Mouse (Mus musculus) heart, embryonic 16.5 days (tissue): ENCODE measurements around the gene Fam205c. TPM values are rescaled to one million over a fixed set of nuclear protein-coding genes. Genes with fewer than 3 reads are reported as not detected.

ENCODE experiments used
- ATAC-seq: fragments of 200-750 bp; cut with Nextera tagmentation; replicated peaks from 2 replicates; pipeline ENCODE4 v1.8.0; 2017; ENCODE audit warnings: moderate number of reproducible peaks; ENCODE audit not compliant: insufficient read depth, low FRiP score; ENCODE audit errors: extremely low read depth
- H3K27ac ChIP-seq: fragments of 300-500 bp; sonication (generic); 2 replicates; pipeline ENCODE4 v1.5.1; 2014; ENCODE audit warnings: mild to moderate bottlenecking, low read length, control low read depth, moderate library complexity
- H3K27me3 ChIP-seq: fragments of 300-500 bp; sonication (generic); 2 replicates; pipeline ENCODE4 v1.6.1; 2014; ENCODE audit warnings: low read length, mixed read lengths; ENCODE audit not compliant: control insufficient read depth, insufficient read depth
- H3K36me3 ChIP-seq: fragments of 300-500 bp; sonication (generic); 2 replicates; pipeline ENCODE4 v1.6.1; 2014; ENCODE audit not compliant: control insufficient read depth, insufficient read depth
- H3K4me1 ChIP-seq: fragments of 300-500 bp; sonication (generic); 2 replicates; pipeline ENCODE4 v1.6.1; 2014; ENCODE audit warnings: low read length, mixed read lengths; ENCODE audit not compliant: control insufficient read depth, insufficient read depth
- H3K4me2 ChIP-seq: fragments of 300-500 bp; sonication (generic); 2 replicates; pipeline ENCODE4 v1.6.1; 2014; ENCODE audit warnings: low read depth, mild to moderate bottlenecking, control low read depth, low read length
- H3K4me3 ChIP-seq: fragments of 300-500 bp; sonication (generic); 2 replicates; pipeline ENCODE4 v1.5.1; 2014; ENCODE audit warnings: mild to moderate bottlenecking, control low read depth, low read length
- H3K9ac ChIP-seq: fragments of 300-500 bp; sonication (generic); 2 replicates; pipeline ENCODE4 v1.6.1; 2014; ENCODE audit warnings: low read length, control low read depth
- H3K9me3 ChIP-seq: fragments of 300-500 bp; sonication (generic); replicated peaks from 2 replicates; pipeline ENCODE4 v1.6.1; 2016; ENCODE audit warnings: low read length; ENCODE audit not compliant: control insufficient read depth
- WGBS: fragments of 180-500 bp; shearing (Covaris S2); extraction: QIAGEN DNeasy Blood & Tissue Kit; methylation state at CpG from one replicate; pipeline ENCODE4 v1.1.7; 2014; 5-methylcytosine and 5-hydroxymethylcytosine counted together
- polyA plus RNA-seq: library from polyadenylated mRNA; unstranded; fragments of >200 nt; fragmentation: Nextera tagmentation; extraction: Ambion mirVana; gene quantifications from 2 replicates; pipeline ENCODE4 v1.2.1, GENCODE M21; 2015

The Fam205c gene
- polyA plus RNA-seq, 1 experiment from 2014 or later, result 0.13 TPM

GRCm38 (mm10) chr4:42888806-42889205, 14.8 kb upstream of the Fam205c start:
- WGBS, result 89% methylated on average over 6 of the region's 6 CpGs

GRCm38 (mm10) chr4:42886926-42887325, 12.9 kb upstream of the Fam205c start:
- H3K36me3 ChIP-seq, result no peaks in the 10 kb centered on the region
- no peak for ATAC-seq
- no peaks in the 10 kb centered on the region for H3K4me1 ChIP-seq
- H3K9me3 ChIP-seq, result no peaks in the 10 kb centered on the region
- 86% methylated on average over 6 of the region's 6 CpGs for WGBS
- H3K27me3 ChIP-seq, result no peaks in the 10 kb centered on the region
- H3K9ac ChIP-seq, result no peak overlapping the region
- no peak overlapping the region for H3K4me3 ChIP-seq
- no peak overlapping the region for H3K4me2 ChIP-seq
- H3K27ac ChIP-seq, result no peak overlapping the region

More at GRCm38 (mm10) chr4:42888806-42889205, 14.8 kb upstream of the Fam205c start:
- Histone ChIP-seq H3K27ac (no peak overlapping the region), H3K9ac (no peak overlapping the region), H3K27me3 (no peaks in the 10 kb centered on the region), H3K4me3 (no peak overlapping the region), H3K4me1 (no peaks in the 10 kb centered on the region), H3K36me3 (no peaks in the 10 kb centered on the region), H3K9me3 (no peaks in the 10 kb centered on the region), H3K4me2 (no peak overlapping the region)
- ATAC-seq, result no peak

GRCm38 (mm10) chr4:42880677-42880948, 6.6 kb upstream of the Fam205c start:
- H3K9ac ChIP-seq, result no peak overlapping the region
- ATAC-seq, result no peak
- no peaks in the 10 kb centered on the region for H3K36me3 ChIP-seq
- H3K27me3 ChIP-seq, result no peaks in the 10 kb centered on the region
- 0 out of 2 replicates have a peak, but pooled peaks cover 2% of the 10 kb centered on the region for H3K4me1 ChIP-seq
- no peaks in the 10 kb centered on the region for H3K9me3 ChIP-seq
- no peak overlapping the region for H3K4me2 ChIP-seq
- no peak overlapping the region for H3K4me3 ChIP-seq
- no peak overlapping the region for H3K27ac ChIP-seq
- WGBS, result 56% methylated on average over 1 of the region's 1 CpGs

- Histone ChIP-seq H3K27me3 (no peaks in the 10 kb centered on the region), H3K9ac (peak overlapping the region; percentile 51; the same call in 1 of the 2 replicates), H3K36me3 (no peaks in the 10 kb centered on the region), H3K27ac (no peak overlapping the region), H3K4me2 (no peak overlapping the region), H3K4me3 (no peak overlapping the region), H3K4me1 (0 out of 2 replicates have a peak, but pooled peaks cover 2% of the 10 kb centered on the region), H3K9me3 (no peaks in the 10 kb centered on the region)
- no peak for ATAC-seq
- WGBS, result 59% methylated on average over 16 of the region's 16 CpGs
These were observed 6.0 kb upstream of the Fam205c start for GRCm38 (mm10) chr4:42879829-42880676.

- Histone ChIP-seq H3K27ac (no peak overlapping the region), H3K4me1 (0 out of 2 replicates have a peak, but pooled peaks cover 2% of the 10 kb centered on the region), H3K4me3 (no peak overlapping the region), H3K4me2 (no peak overlapping the region), H3K36me3 (no peaks in the 10 kb centered on the region), H3K9me3 (no peaks in the 10 kb centered on the region), H3K9ac (no peak overlapping the region), H3K27me3 (no peaks in the 10 kb centered on the region)
- 75% methylated on average over 2 of the region's 2 CpGs for WGBS
- ATAC-seq, result no peak
These were observed 3.6 kb upstream of the Fam205c start for GRCm38 (mm10) chr4:42877657-42878056.

- Histone ChIP-seq H3K27ac (no peak overlapping the region), H3K4me2 (no peak overlapping the region), H3K9me3 (no peaks in the 10 kb centered on the region), H3K4me3 (no peak overlapping the region), H3K36me3 (no peaks in the 10 kb centered on the region), H3K9ac (no peak overlapping the region), H3K4me1 (0 out of 2 replicates have a peak, but pooled peaks cover 2% of the 10 kb centered on the region), H3K27me3 (no peaks in the 10 kb centered on the region)
- WGBS, result 33% methylated on average over 5 of the region's 5 CpGs
- peak; percentile 69 for ATAC-seq
These were observed 2.7 kb upstream of the Fam205c start for GRCm38 (mm10) chr4:42876586-42877291.

GRCm38 (mm10) chr4:42872746-42873435, 1.1 kb downstream of the Fam205c start:
- H3K9me3 ChIP-seq, result no peaks in the 10 kb centered on the region
- no peaks in the 10 kb centered on the region for H3K36me3 ChIP-seq
- H3K4me3 ChIP-seq, result no peak overlapping the region
- 66% methylated on average over 16 of the region's 16 CpGs for WGBS
- H3K4me1 ChIP-seq, result no peaks in the 10 kb centered on the region
- no peaks in the 10 kb centered on the region for H3K27me3 ChIP-seq
- H3K4me2 ChIP-seq, result no peak overlapping the region
- no peak for ATAC-seq
- no peak overlapping the region for H3K9ac ChIP-seq
- no peak overlapping the region for H3K27ac ChIP-seq

GRCm38 (mm10) chr4:42872151-42872550, 1.9 kb downstream of the Fam205c start:
- WGBS, result 88% methylated on average over 7 of the region's 7 CpGs

GRCm38 (mm10) chr4:42870748-42871147, 3.3 kb downstream of the Fam205c start:
- Histone ChIP-seq H3K9ac (no peak overlapping the region), H3K36me3 (no peaks in the 10 kb centered on the region), H3K4me2 (no peak overlapping the region), H3K27me3 (no peaks in the 10 kb centered on the region), H3K27ac (no peak overlapping the region), H3K4me1 (no peaks in the 10 kb centered on the region), H3K4me3 (no peak overlapping the region), H3K9me3 (no peaks in the 10 kb centered on the region)
- ATAC-seq, result no peak
- 70% methylated on average over 5 of the region's 5 CpGs for WGBS

More at GRCm38 (mm10) chr4:42872151-42872550, 1.9 kb downstream of the Fam205c start:
- Histone ChIP-seq H3K9me3 (no peaks in the 10 kb centered on the region), H3K4me3 (no peak overlapping the region), H3K27ac (no peak overlapping the region), H3K4me2 (no peak overlapping the region), H3K36me3 (no peaks in the 10 kb centered on the region), H3K4me1 (no peaks in the 10 kb centered on the region), H3K27me3 (no peaks in the 10 kb centered on the region), H3K9ac (no peak overlapping the region)
- ATAC-seq, result no peak
